Mouse (Mus musculus) embryo, embryonic 11.5 days (tissue): ENCODE measurements around the gene Fcrl6.

Experiments
- DNase-seq: peaks from one replicate; pipeline ENCODE4 v3.0.0-alpha.2; 2012; ENCODE audit warnings: low read depth, low spot score

The Fcrl6 gene

DNA sequence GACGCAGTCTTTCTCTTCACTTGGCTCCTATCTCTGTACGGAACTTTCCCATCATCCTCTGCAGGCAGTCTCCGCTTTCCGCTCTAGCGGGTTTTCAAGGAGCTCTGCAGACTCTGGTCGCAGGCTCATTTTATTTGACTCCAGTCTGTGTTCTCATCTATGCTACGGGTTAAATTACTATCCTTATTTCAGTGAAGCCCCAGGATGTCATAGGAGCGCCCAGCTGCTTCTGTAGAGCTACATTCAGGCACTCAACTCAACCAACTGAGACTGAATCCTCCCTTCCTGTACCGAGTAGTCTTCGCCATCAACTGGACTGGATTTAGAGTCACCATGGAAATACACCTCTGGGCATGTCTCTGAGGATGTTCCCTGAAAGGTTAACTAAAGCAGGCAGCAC lies 12.3 kb upstream of the Fcrl6 start:
- DNase-seq: no peak

DNA sequence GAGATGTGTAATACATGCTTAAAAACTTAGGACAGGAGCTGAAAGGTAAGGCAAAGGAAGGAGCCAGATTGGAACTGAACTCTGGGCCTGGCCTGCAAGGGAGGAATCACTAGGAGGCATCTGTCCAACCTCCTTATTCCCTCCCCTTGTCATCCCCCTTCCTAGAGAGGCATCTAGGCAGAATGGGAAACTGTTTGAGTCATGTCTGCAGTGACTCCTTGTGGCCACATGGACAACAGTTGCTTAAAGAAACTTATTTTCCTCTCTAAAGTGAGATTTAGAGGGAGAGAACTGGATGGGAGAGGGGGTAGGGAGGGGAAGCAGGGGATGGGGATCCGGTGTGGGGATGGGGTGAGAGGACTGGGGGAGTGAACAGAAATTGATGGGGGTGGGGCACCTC lies 10.4 kb upstream of the Fcrl6 start:
- no peak for DNase-seq

DNA sequence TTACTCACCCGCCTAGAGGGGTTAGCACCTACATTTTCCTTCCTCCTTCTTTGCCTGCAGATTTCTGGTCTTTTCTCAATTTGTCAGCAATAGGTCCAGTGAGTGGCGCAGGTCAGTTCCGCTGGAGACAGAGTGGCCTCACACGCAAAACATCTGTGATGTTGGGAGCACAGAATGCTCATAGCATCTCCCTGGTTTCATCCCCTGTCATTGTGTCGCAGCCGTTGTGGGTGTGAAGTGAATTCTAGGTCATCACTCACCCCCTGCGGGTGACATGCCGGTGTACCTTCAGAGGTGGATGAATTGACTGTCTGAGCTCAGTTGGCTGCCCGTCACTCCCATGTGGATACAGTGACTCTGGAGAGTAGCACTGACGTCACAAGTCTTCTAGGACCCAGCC lies 9.0 kb upstream of the Fcrl6 start:
- DNase-seq: no peak

DNA sequence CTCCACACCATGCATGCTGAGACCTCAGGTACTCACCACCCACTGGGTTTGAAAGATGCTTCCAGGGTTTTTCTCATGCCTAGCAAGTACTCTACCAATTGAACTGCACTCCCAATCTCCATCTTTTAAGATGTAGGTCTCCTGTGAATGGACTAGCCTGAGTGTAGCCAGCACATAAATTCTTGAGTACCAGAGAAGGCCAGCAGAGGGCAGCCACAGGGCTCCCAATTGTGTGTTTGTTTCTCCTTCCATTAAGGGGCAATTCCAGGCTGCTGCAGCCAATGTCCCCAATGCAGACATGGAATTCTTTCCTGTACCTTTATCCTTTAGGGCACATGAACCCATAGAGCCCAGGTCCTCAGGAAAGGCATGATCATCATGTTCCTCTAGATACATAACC lies 7.9 kb downstream of the Fcrl6 start:
- no peak for DNase-seq

DNA sequence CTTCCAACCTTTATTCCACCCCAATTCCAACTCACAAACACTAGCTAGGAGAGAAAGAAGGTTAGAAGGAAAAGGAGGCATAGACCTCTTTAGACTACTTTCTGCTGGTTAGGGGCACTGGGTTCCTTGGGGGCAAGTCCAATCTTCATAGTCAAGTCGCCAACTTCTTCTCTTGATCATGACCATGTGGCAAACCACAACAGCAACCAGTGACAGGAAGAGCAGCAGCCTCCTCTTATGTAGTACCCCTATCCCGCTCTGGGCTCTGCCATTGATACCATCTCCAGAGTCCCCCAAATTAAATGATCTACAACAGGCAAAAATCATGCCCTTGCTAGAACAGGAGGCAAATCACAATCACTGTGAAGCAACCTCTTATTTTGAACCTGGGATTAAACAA lies 8.4 kb downstream of the Fcrl6 start:
- no peak for DNase-seq

DNA sequence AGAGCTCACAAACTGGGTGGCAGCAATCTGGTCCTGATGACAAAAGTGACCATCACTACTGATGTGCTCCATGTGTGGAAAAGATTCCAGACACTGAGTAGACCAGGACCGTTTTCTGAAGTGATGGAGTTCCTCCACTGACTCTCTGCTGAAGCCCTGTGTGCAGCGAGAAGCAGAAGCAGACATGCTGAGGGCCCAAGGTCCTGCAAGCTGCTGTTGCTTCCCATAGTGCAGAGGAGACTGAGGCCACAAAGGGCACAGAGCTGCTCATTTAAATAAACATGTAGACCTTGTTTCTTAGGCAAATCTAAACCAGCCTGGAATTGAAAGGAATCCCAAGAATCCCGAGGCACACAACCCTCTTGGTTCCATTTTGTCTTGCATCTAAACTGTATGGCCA lies 9.0 kb downstream of the Fcrl6 start:
- no peak for DNase-seq

DNA sequence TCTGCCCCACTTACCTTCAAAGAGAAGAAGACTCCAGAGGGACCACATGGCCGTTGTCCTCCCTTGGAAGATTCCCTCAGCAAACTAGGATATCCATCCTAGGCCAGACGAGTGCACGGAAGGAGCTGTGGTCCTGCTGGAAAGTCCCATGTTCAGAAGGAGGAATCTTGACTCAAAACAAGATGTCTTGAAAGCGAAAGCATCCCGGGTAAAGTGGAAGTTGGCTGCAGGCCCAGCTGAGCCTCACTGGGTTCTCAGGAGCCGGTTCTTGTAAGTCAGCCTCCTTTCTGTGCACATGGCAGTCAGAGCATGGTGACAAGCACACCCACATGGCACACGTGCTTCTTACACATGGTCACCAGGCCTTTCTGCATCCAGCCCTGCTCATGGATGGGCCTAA lies 12.0 kb downstream of the Fcrl6 start, which contains the start of gene Slamf8:
Gene Slamf8 (minus strand): TSS at position 184 of the 400 bp plus-strand sequence.
- DNase-seq: no peak

DNA sequence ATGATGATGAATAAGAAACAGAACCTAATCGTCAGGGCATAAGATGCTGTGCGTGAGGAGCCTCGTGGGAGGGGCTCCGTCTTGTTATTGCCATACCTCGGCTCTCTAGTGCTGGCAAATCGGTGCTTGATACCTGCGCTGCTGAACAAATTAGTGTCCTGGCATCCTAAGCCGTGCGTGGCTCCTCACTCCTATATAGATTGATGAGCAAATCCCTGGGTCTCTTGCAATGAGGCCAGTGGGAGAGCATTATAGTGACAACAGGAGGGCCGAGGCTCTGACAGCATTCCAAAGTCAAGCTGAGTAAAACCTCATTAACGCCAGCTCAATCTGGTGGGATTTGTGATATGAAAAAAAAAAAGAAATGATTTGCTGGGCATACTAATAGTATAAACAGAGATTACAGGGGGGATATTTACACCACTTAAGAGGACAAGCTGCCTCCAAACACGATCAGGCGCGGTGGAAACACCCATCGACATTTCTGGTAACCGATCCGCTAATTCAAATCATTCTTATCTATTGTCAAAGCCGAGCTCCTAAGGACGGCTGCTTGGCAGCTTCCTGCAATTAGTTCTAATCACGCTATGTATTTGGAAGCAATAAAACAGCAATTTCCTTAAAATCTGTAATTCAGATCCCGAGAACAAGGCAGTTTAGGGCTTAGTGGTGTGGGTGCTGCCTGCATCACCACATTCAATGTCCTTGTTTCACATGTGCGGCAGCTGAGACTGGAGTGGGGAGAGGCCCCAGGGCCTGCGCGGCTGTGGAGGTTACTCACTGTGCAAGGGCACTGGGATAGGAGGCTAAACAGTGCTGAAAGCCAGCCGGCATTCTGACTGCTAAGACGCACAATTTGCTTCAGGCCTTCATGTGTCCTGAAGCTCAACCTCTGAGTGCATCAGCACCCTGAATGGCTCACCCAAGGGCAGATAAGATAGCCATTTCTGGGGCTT lies 16.5 kb downstream of the Fcrl6 start:
- no peak for DNase-seq

DNA sequence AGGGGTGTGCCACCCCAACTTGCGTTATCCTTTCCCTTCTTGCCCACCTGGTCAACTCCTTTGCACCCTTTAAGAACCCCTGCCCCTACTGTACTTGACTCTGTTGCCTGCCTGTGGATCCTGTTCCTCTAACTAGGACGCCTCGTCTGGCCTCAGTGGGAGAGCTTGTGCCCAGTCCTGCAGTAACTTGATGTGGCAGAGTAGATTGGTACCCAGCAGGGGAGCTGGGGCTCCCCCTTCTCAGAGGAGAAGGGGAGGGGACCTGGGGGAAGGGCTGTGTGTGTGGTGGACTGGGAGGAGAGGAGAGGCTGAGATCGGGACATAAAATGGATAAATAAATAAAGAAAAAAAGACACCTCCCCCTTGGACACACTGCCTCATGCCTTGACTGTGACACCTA lies 17.3 kb downstream of the Fcrl6 start:
- no peak for DNase-seq

DNA sequence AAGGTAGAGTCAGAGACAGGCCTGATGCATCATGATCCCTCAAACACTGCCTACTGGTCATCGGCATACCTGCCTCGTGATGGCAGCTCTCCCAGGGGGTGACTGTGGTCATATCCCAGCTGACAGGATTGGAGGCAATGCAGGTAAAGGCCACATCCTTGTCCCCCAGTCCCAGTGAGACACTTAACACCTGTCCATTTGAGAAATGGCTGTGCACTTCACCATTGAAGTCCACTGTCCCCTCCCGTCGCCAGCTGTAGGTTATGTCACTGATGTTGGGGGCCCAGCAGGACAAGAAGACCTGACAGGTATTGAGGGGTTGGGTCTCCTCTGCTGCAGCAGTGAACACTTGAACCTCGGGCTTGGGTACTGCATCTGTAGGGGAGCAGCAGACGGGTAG lies 18.1 kb downstream of the Fcrl6 start:
- no peak for DNase-seq

DNA sequence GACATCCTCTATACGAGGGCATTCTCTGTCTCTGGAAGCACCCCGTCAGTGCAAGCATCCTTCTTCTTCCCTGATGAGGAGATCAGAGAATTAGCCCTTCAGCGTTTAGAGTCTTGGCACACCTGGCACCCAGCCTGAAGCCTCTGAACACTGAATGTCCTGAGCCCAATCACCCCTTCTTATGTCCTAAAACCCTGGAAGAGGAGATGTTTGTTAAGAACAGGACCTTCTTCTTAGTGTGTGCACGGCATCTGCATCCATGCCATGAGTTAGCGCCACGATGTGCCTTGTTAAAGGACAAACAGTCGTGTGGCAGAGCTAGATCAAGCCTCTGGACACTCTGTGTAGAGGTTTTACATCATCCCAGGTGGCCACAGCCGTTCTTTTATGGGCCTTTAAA lies 19.9 kb downstream of the Fcrl6 start:
- no peak for DNase-seq

DNA sequence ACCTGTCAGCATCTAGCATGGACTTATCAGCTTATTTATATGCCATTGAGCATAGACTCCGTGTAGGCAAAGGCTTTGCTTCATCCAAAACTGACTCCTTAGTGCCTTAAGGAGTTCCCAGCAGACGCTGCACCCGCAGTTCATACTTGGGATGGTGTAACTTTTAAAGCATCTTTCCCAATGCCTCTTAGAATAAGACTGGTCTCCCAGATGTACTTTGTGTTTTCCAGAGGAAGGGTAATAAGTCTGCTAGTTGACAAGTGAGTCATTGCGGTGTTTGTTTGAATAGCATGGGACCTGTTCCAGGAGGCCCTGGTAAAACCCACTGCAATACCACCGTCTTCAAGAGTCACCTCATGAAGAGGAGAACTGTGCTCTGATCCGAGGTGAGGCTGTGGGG lies 22.2 kb downstream of the Fcrl6 start:
- no peak for DNase-seq

DNA sequence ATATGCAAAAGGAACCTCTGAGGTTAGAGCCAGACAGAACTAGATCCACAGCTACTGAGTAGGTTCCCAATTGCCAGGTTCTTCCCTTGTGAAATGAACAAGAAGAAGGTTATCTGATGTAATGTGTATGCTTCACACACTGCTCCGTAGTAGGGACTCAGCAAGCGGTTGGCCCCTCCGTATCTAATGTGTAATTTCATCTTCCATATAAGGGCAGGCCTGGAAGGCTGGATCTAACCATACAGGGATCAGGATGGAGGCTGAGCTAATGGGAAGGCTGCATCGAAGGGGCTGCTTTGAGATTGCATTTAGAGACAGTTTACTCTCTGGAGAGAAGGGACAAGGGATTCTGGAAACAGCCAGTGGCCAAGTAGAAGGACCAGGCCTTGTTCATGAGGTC lies 34.6 kb downstream of the Fcrl6 start:
- no peak for DNase-seq

DNA sequence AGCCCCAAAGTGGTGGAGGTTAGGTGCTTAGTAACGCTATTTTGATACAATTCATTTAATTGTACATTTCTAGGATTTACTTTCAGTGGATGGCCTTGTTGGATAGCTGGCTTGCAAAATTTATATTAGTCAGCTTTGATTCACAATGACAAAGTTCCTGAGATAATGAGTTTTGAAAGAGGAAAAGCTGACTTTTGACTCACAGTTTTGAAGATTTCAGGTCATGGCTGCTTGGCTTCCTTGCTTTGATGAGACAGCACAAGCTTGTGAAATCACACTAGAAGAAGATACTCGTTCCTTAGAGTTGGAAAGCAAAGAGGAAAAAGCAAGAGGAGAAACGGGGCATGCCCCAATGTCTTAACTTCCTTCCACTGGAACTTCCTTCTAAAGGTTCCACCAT lies 36.2 kb downstream of the Fcrl6 start:
- DNase-seq: no peak

DNA sequence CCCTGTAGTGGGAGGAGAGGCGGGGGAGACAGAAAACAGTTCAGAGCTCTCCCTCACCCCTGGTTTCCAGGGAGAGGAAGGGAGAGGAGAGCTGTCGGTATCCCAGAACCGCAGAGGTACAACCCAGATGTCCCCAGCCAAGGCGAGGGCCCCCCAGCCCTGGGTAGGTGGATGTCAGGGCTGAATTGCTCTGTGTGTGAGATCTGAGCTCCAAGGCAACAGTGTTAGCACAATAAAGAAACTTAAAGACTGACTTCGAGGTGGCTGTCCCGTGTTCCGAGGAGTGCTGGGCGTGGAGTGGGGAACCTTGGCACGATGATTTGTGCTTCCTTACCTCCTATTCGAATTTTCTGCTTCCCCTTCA lies 38.9 kb downstream of the Fcrl6 start:
- no peak for DNase-seq

DNA sequence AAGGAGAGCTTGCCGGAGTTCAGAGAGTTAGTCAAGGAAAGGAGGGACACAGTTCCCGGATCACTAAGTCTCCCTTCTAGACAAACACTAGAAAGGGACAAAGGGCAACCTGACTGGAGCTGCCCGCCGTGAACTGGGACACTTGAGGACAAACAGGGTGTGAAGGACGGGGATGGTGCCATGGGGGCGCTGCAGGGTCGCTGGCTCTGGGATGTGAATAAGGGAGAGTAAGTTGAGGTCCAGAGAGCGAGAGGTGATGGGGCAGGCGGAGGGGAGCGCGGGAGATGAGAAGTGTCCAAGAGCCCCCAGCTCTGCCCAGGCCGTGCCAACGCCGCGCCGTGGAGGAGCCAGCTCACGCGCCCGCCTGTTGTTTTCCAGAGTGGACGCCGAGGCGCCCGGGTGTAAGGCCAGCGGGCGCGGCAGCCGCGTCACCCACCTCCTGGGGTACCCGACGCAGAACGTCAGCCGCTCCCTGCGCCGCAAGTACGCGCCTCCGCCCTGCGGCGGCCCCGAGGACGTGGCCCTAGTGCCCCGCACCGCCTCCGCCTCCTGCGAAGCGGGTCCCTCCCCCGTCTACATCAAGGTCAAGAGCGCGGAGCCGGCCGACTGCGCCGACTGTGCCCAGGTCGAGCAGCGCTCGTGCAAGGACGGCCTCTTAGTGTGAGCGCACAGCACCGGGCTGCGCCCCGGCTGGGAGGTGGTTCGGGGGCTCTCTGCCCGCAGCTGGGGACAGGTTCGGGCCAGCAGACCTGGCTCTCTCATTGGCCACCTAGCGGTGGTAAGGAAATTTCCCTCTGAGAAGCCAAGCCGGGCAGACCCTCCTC lies 39.5 kb downstream of the Fcrl6 start:
- DNase-seq: peak; percentile 65

DNA sequence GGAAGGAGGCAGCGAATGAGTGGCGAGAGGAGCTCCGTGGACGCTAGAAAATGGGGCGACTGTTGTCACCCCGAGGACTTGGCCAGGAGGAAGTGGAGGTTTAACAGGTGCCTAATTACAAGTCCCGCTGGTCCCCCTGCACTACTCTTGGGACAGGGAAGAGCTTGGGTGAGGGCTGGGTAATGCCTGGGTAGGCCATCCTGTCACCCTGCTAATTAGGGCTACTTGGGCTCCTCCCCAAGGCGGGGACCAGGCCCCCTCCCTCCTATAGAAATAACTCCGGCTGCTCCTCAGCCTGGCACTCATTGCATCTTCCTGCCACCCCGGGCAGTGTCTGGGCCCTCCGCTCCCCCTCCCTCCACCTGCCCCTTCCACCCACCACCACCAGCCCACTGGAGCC lies 46.7 kb downstream of the Fcrl6 start, which contains the start of gene Vsig8:
Gene Vsig8 (plus strand): TSS at position 301 of the 400 bp plus-strand sequence.
- no peak for DNase-seq

DNA sequence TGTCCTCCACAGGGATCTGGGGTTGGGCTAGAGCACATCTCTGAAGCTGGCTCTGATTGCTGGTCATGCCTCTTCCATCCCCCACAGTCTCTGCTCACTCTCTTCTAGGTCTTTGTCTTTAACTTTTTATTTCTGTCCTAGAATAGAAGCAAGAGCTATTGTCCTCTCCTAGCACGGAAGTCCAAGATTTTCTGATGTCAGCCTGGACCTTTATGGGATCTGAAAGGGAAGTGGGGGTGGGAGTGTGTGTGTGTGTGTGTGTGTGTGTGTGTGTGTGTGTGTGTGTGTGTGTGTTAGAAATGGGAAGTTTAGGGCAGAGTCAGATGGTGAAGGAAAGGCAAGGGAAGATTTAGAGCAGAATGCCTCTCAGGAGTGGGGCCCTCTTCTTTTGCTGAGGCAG lies 49.7 kb downstream of the Fcrl6 start:
- no peak for DNase-seq

DNA sequence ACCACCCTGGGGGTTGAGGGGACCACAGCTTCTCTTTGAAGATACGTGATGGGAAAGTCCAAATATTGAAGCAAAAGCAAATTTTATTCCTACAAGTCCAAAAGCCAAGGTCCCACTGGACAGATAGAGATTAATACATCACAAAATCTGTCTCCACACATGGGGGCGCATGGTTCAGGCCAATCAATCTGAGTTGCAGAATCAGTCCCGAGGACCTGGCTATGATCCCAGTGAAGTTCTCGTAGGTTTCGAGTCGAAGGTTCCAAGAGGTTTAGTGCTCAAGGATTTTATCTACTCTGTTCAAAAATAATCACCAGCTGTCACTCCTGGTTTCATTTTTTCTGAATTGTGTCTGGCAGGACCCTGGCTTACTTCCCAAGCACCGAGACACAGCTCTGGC lies 51.3 kb downstream of the Fcrl6 start:
- no peak for DNase-seq

DNA sequence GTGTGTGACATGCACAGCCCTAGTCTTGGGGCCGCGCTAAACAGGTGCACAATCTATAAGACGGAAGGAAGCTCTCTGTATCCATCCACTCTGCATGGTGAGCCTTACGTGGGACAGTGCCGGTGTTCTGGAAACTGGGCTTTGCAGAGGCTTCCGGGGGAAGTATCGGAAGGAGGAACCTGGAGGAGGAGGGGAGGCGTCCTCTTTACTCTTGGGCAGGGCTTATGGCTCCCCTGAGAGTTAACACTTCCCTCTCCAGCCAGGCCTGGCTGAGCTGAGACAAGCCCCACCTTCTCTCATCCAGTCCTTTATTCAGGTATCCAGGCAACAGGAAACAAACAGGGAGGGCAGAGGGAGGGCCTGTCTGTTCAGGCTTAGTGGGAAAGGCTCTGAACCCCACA lies 51.8 kb downstream of the Fcrl6 start:
- DNase-seq: no peak

DNA sequence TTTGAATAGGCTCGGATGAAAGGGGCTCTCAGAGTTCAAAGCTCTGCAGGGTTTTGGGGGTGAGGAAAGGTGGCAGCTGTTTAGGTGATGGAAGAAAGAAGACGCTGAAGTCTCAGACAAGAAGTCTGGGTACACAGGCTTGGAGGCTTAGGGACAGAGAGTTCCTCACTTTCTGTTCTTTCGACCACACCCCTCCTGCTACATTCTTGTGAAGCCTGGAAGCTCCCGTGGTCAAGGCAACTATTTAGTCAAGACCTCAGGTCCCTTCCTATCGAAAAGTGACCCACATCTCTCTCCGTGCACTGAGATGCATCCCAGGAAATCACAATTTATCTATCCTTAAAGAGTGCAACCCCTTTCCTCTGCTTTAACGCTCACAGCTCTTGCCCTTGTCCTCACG lies 52.6 kb downstream of the Fcrl6 start:
- DNase-seq: no peak

DNA sequence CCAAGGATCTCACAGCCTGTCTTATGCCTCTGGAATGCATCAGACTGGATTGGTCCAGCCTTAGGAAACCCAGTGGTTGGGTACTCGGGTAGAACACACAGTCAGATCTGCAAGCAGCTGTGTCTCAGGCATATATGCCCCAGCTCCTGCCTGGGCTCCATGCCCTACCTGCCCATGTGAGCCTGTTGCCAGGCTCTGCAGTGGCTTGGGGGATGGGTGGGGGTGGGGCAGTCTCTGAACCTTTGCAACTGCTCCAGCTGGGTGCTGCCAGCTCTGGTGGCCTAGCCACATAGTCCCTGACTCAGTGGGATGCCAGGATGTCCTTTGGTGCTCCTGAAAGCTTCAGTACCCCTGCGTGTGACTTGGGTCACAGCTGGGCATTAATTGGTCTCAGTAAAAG lies 53.0 kb downstream of the Fcrl6 start:
- no peak for DNase-seq

DNA sequence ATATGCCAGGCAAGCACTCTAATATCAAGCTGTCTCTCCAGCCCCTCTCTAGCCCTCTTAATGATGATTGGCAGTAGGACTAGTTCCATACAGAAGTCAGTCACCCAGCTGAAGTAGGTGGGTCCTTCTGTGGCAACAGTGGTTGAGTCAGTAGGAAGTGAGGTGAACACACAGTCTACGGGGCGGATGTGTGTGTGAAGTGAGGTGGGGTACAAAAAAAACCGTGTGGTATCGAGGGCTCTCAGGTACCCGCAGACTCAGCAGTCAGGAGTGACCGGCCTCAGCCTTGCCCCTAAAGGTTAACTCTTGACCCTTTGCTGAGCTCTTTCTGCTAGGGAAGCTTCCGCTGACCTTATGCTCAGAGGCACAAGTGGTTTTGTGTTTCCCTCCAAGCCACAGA lies 53.9 kb downstream of the Fcrl6 start:
- DNase-seq: no peak
